Mouse (Mus musculus): ENCODE data around the gene Platr17.
A peak's percentile ranks its signal among the peaks of the same experiment; 100 is the strongest.

DNA sequence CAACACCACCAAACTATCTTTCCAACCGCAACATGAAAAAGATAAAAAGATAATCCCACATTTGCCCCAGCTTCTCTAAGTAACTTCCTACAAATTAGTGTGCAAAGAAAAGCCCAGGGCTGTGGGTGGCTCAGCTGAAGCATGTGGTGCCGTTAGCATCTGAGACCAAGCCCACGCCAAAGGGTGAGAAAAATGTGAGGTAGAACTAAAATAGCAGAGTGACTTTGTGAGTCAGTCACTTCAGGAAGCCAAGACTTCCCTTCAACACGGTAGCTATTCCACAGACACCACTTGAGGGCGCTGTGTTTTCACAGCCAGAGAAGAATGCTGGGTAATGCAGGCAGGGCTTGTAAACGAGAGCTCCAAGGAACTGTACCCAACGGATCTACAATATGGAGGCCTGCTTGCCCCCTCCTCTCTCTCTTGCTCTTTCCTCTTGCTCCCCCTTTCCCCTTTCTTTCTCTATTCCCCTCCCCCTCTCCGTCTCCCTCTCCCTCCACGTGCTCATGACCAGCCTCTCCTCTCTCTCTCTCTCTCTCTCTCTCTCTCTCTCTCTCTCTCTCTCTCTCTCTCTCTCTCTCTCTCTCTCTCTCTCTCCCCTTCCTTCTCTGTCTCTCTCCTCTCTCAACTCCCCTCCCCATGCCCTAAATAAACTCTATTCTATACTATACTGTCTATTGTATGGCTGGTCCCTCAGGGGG, 39.5 kb upstream of the Platr17 start:
- peak; percentile 72 for TF ChIP-seq CTCF (IDR thresholded peaks at IDR 0.05; ENCODE audit: extremely low read depth, insufficient read depth, low read length)
- TF ChIP-seq POLR2A (IDR thresholded peaks at IDR 0.05; ENCODE audit: extremely low read depth, insufficient read depth, low read length), result no peak
